Mouse (Mus musculus) liver, adult 2 months (tissue): ENCODE data around the gene Il12rb1. TPM values are rescaled to one million over a fixed set of nuclear protein-coding genes. Genes with fewer than 3 reads are reported as not detected.

Source experiments
- DNase-seq: peaks from one replicate; pipeline ENCODE4 v3.0.0-alpha.2; 2011; ENCODE audit warnings: low read depth, low spot score; ENCODE audit errors: extremely low read depth
- H3K27ac ChIP-seq: fragments of 200-500 bp; replicated peaks from 2 replicates; pipeline ENCODE4 v1.5.1; 2012; ENCODE audit warnings: low read depth, mild to moderate bottlenecking, control low read depth, inconsistent platforms, low read length; ENCODE audit not compliant: insufficient read depth
- H3K27me3 ChIP-seq: fragments of 200-500 bp; 2 replicates; pipeline ENCODE4 v1.6.1; 2012; ENCODE audit warnings: mild to moderate bottlenecking, moderate library complexity, low read length, inconsistent platforms; ENCODE audit not compliant: control insufficient read depth, insufficient read depth
- H3K36me3 ChIP-seq: fragments of 200-500 bp; 2 replicates; pipeline ENCODE4 v1.6.1; 2012; ENCODE audit warnings: low read length, inconsistent platforms; ENCODE audit not compliant: control insufficient read depth, insufficient read depth
- H3K4me1 ChIP-seq: fragments of 200-500 bp; 2 replicates; pipeline ENCODE4 v1.6.1; 2011; ENCODE audit warnings: low read length; ENCODE audit not compliant: control insufficient read depth, insufficient read depth
- H3K4me3 ChIP-seq: fragments of 200-500 bp; 2 replicates; pipeline ENCODE4 v1.5.1; 2011; ENCODE audit warnings: low read depth, mild to moderate bottlenecking, control low read depth, low read length, moderate library complexity; ENCODE audit not compliant: insufficient read depth
- H3K79me2 ChIP-seq: fragments of 200-500 bp; 2 replicates; pipeline ENCODE4 v1.6.1; 2012; ENCODE audit warnings: inconsistent platforms, mild to moderate bottlenecking, low read length, moderate library complexity; ENCODE audit not compliant: control insufficient read depth, insufficient read depth
- H3K9ac ChIP-seq: fragments of 200-500 bp; 2 replicates; pipeline ENCODE4 v1.6.1; 2012; ENCODE audit warnings: low read depth, mild to moderate bottlenecking, control low read depth, inconsistent platforms, low read length
- CTCF ChIP-seq: fragments of 200-500 bp; IDR thresholded peaks from 2 replicates; pipeline ENCODE4 v1.5.1; 2011; ENCODE audit warnings: low read depth, low read length, control low read depth
- POLR2A ChIP-seq: fragments of 200-500 bp; IDR thresholded peaks from 2 replicates; pipeline ENCODE4 v1.6.1; 2011; ENCODE audit warnings: low read length, control low read depth; ENCODE audit not compliant: insufficient read depth; ENCODE audit errors: extremely low read depth
- WGBS: fragments of 180-500 bp; shearing (Covaris S2); methylation state at CpG from one replicate; pipeline ENCODE4 v1.1.7; 2018; 5-methylcytosine and 5-hydroxymethylcytosine counted together
- polyA plus RNA-seq: library from polyadenylated mRNA; depleted of rRNA; stranded (reverse); fragments of >200 nt; gene quantifications from 2 replicates; pipeline ENCODE4 v1.2.3, GENCODE M21; 2012
- total RNA-seq: library from RNA; depleted of rRNA; stranded (reverse); fragments of >200 nt; gene quantifications from 2 replicates; pipeline ENCODE4 v1.2.3, GENCODE M21; 2014

Il12rb1 gene
- total and polyA plus RNA-seq, 2 experiments: 0.34 to 0.37 TPM

DNA sequence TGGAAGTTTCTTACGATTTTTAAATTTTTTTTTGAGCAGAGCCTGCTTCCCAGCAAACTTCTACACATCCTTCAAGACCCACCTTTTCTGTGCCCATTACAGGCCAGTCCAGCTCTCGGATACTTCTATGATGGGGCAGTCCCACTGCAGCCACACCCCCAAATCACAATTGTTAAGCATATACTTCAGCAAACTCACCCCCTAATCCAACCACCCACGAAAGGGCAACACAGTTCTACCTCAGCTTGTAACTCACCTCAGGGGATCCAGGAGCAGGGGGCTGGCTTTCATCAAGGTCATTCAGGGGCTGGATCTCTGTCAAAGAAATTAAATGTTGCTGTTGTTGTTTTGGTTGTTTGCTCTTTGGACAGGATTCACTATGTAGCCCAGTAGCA, 21.2 kb upstream of the Il12rb1 start:
- Histone ChIP-seq H3K27me3 (no peaks in the 10 kb centered on the region), H3K79me2 (peaks cover 20% of the 10 kb centered on the region), H3K9ac (no peak overlapping the region), H3K4me1 (peaks cover 5% of the 10 kb centered on the region; the same call in 1 of the 2 replicates), H3K27ac (no peak overlapping the region), H3K4me3 (no peak overlapping the region), H3K36me3 (peaks cover 35% of the 10 kb centered on the region)
- TF ChIP-seq POLR2A: no peak
- TF ChIP-seq CTCF: no peak
- DNase-seq: no peak
- WGBS: 97% methylated on average over 3 of the region's 3 CpGs

DNA sequence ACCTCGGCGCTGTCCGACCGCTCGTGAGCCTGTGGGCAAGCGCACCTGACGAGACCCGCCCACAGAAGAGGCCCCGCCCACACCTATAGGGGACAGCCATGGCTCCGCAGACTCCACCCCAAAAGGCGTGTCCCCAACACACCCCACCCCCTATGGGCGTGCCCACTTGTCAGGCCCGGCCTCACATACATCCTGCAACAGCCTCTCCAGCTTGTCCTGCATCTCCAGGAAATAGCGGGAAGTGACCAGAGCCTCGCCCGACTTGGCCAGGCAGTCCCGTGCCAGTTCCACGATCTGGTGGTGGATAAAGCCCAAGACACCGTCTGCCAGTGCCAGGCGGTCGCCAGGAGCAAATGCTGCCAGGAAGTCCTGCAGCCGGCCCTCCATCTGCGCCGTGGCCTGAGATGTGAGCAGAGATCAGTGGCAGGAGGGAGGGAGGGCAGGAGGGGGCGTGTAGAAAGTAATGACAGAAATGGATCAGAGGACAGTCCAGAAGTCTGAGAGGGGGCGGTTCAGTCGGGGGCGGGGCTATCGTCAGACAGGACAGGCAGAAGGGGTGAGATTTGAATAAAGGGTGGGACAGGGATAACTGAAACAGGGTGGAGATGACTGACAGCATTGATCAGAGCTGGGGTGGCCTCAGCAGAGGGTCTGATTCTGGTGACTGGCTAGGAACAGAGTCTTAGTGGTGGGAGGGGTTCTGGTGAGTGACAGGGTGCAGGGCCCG, 20.1 kb upstream of the Il12rb1 start:
- WGBS: 61% methylated on average over 30 of the region's 30 CpGs
- no peak for TF ChIP-seq CTCF
- no peak for TF ChIP-seq POLR2A
- no peak overlapping the region for H3K4me3 ChIP-seq
- no peak overlapping the region for H3K9ac ChIP-seq
- H3K27me3 ChIP-seq: no peaks in the 10 kb centered on the region
- H3K36me3 ChIP-seq: peaks cover 33% of the 10 kb centered on the region
- H3K4me1 ChIP-seq: peaks cover 5% of the 10 kb centered on the region; the same call in 1 of the 2 replicates
- no peak overlapping the region for H3K27ac ChIP-seq
- peaks cover 22% of the 10 kb centered on the region for H3K79me2 ChIP-seq
- no peak for DNase-seq

DNA sequence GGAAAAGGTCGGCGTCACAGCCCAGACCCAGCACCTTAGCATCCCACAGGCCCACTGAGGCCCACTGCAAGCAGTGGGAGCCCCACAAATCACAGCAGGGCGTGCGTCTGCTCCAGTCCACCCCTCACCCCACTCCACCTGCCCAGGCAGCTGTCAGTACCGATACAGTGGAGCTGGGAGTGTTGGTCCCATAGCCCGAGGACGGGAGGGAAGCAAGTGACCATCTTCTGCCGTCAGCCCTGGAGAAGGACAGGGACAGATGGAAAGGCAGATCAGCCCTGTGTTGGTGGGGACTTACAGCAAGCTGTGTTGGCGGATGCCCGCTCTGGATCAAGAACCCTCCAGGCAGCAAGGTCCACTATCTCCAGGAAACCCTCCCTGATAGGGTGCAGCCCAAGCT, 19.2 kb upstream of the Il12rb1 start:
- Histone ChIP-seq H3K4me3 (peak overlapping the region; percentile 19; the same call in 1 of the 2 replicates), H3K9ac (peak overlapping the region; percentile 37), H3K36me3 (peaks cover 26% of the 10 kb centered on the region), H3K4me1 (peaks cover 5% of the 10 kb centered on the region), H3K27me3 (no peaks in the 10 kb centered on the region), H3K27ac (no peak overlapping the region), H3K79me2 (peaks cover 22% of the 10 kb centered on the region)
- WGBS: 89% methylated on average over 10 of the region's 10 CpGs
- DNase-seq: no peak
- TF ChIP-seq CTCF (no peak), POLR2A (no peak)

DNA sequence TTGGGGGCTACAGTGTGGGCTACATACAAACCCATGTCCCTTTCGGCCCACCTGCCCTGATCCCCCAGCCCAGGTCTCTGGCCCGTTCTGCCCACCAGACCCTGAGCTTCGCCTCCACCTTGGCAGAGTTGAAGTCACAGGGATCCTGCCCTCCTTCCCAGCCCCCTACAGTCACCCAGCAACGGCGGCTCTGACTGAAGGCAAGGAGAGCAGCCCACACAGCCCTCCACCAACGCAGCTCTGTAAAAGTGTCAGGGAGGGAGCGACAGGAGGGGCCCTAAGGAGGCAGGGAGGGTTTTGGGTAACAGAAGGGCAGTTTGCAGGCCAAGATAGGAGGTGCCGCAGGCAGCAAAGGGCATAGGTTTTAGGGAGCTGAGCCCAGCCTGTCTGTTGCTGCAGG, 17.4 kb upstream of the Il12rb1 start:
- no peak overlapping the region for H3K27ac ChIP-seq
- peaks cover 27% of the 10 kb centered on the region for H3K79me2 ChIP-seq
- peaks cover 13% of the 10 kb centered on the region for H3K4me1 ChIP-seq
- peaks cover 16% of the 10 kb centered on the region for H3K36me3 ChIP-seq
- H3K27me3 ChIP-seq: no peaks in the 10 kb centered on the region
- no peak for TF ChIP-seq CTCF
- TF ChIP-seq POLR2A: no peak
- peak overlapping the region; percentile 59; the same call in 1 of the 2 replicates for H3K4me3 ChIP-seq
- no peak for DNase-seq
- H3K9ac ChIP-seq: peak overlapping the region; percentile 25; the same call in 1 of the 2 replicates
- WGBS: 76% methylated on average over 8 of the region's 8 CpGs

DNA sequence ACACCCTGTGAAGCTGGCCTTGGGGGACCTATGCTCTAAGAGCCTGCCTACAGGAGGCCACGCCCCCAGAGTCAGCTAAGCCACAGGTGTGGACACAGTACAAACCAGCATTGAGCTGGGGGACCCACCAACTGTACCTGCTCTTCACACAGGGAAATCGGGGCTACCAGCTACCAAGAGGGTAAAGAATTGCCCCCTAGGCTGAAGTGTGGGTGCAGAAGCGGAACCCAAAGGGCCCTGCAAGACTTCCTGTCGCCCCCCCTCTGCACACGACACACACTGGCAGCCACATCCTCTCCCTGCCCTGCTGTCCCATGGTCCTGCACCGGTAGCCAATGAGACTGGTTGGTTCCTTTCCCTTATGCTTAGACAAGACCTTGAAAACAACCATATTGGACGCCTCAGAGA, 17.0 kb upstream of the Il12rb1 start:
- TF ChIP-seq POLR2A (no peak), CTCF (no peak)
- H3K4me1 ChIP-seq: peaks cover 15% of the 10 kb centered on the region
- H3K9ac ChIP-seq: peak overlapping the region; percentile 79; the same call in 1 of the 2 replicates
- H3K4me3 ChIP-seq: peak overlapping the region; percentile 59
- no peaks in the 10 kb centered on the region for H3K27me3 ChIP-seq
- WGBS: 63% methylated on average over 7 of the region's 7 CpGs
- no peak overlapping the region for H3K27ac ChIP-seq
- H3K36me3 ChIP-seq: peaks cover 14% of the 10 kb centered on the region
- no peak for DNase-seq
- peaks cover 30% of the 10 kb centered on the region for H3K79me2 ChIP-seq

DNA sequence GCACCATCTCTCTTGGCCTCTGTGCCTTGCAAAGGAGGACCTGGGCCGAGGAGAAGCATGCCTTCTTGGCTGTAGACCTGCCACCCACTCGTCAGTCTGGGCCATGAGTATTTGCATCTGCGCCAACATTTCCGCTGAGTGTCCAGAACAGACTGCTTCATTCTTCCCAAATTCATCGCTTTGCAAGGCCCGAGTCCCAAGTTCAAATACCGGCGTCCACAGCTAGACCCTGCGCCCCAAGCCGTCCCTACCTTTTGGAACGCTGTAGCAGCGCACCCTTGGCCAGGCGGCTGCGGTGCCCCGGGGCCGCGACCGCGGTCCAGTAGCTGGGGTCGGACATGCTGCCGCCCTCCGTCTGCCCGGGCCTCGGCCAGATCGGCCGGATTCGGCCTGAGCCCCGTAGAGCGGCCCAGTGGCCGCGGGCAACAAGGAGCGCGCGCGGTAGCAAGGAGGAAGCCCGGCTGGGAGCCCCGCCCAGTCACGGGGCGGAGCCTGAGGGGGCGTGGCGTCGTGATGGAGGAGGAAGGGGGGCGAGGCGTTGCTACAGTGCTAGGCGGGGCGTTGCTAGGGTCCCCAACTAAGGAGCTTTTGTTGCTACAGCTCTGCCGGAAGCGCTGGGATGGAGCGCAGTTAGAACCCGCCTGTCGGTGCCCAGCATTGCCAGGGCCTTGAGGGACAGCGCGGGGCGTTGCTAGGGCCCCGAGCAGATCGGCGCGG, 16.1 kb upstream of the Il12rb1 start:
- DNase-seq: peak; percentile 72
- Histone ChIP-seq H3K27ac (no peak overlapping the region), H3K4me3 (peak overlapping the region; percentile 59), H3K79me2 (peaks cover 34% of the 10 kb centered on the region), H3K9ac (peak overlapping the region; percentile 79), H3K4me1 (peaks cover 15% of the 10 kb centered on the region), H3K27me3 (no peaks in the 10 kb centered on the region), H3K36me3 (peaks cover 7% of the 10 kb centered on the region)
- TF ChIP-seq POLR2A (0 out of 2 replicates have a peak, but pooled peaks have one; percentile 47), CTCF (no peak)
- 4% methylated on average over 56 of the region's 58 CpGs for WGBS
